Mouse (Mus musculus): ENCODE measurements at regions not wholly inside any gene's neighbourhood (a gene's known extent, or its start where the extent isn't known, plus 50 kb on each side); places are given as distances from the start of the nearest gene placed in this dataset.

DNA sequence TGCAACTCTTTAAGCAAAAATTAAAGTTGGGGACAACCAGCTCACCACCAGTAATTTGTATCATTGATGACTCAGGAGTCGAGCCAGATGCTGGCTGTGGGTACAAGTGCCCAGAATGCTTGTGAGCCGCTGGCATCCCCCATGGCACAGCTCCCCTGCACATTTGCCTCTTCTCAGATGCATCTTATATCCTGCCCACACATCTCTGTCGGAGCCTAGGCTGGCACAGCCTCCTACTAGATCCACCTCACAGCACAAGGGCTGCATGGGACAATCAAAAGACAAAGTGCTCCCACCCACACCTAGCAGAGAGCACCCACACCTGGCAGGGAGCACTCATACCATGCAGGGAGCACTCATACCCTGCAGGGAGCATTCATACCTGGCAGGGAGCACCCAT is 109.6 kb downstream of the Cryba4 start:
- TF ChIP-seq CTCF (IDR thresholded peaks at IDR 0.05; ENCODE audit: extremely low read depth, insufficient read length, insufficient replicate concordance, low read depth, low read length) (no peak), POLR2A (IDR thresholded peaks at IDR 0.05; ENCODE audit: low read depth, low read length) (no peak)

Measured in small intestine, adult 2 months (tissue).